Mouse (Mus musculus): ENCODE results near the gene Ccdc92b. TPM values are rescaled to one million over a fixed set of nuclear protein-coding genes. Genes with fewer than 3 reads are reported as not detected.

Ccdc92b gene
- polyA plus RNA-seq, 1 experiment from 2014 or later = 4.2 TPM

DNA sequence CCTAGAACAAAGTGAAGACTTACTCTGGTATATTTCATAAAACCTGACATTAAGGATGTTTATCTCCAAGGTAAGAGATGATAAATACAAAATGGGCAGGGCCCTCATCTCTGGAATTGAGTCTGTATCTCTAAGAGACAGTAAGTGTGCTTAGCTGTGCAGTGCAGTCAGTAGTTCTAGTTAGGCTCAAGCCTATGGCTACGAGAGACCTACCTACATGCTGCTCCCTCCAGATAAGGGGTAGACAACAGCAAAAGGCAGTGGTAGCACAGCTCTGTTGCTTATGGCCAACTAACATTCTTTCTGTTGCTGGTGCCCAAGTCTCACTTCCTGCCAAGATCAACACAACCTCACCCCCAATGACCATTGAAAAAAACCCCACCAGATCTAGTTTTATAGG, 54.2 kb downstream of the Ccdc92b start:
- no peak overlapping the region for H3K9ac ChIP-seq (replicated peaks; ENCODE audit: low read length)
- H3K4me3 ChIP-seq (replicated peaks; ENCODE audit: low read depth, low read length) = no peak overlapping the region
- DNase-seq (no peak), ATAC-seq (ENCODE audit: low FRiP score, low TSS enrichment) (no peak)
- no peak overlapping the region for H3K27ac ChIP-seq (replicated peaks; ENCODE audit: low read depth, low read length)
- H3K9me3 ChIP-seq (ENCODE audit: control insufficient read depth, low read length) = no peaks in the 10 kb centered on the region
- H3K4me2 ChIP-seq (ENCODE audit: low read length) = no peak overlapping the region
- WGBS = 100% methylated on average over 1 of the region's 1 CpGs
- H3K4me1 ChIP-seq (ENCODE audit: control insufficient read depth, insufficient read depth, low read length) = no peaks in the 10 kb centered on the region
- H3K36me3 ChIP-seq (ENCODE audit: control insufficient read depth, insufficient read depth, low read length) = peaks cover 58% of the 10 kb centered on the region
- no peaks in the 10 kb centered on the region for H3K27me3 ChIP-seq (ENCODE audit: control insufficient read depth, insufficient read depth, low read length)

DNA sequence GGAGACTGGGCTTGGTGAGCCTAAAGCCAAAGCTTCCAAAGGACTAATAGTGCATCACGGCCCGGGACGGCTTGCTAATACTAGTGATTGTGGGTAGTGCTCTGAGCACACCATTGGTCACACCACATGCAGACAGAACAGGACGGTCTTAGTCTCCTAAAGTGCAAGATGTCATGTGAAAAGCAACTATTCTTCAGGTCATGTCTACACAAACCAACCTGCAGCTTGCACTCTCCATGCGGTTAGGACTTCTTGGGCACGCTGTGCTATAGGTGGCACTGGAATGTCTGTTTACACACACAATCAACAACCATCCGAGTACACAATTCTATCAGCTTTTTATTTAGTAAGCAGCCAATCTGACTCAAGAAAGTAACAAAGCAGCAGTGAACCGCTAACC, 55.3 kb downstream of the Ccdc92b start:
- H3K9me3 ChIP-seq (ENCODE audit: control insufficient read depth, low read length) = no peaks in the 10 kb centered on the region
- H3K4me3 ChIP-seq (replicated peaks; ENCODE audit: low read depth, low read length) = no peak overlapping the region
- H3K27me3 ChIP-seq (ENCODE audit: control insufficient read depth, insufficient read depth, low read length) = no peaks in the 10 kb centered on the region
- H3K4me2 ChIP-seq (ENCODE audit: low read length) = no peak overlapping the region
- 96% methylated on average over 8 of the region's 8 CpGs for WGBS
- DNase-seq (no peak), ATAC-seq (ENCODE audit: low FRiP score, low TSS enrichment) (no peak)
- H3K36me3 ChIP-seq (ENCODE audit: control insufficient read depth, insufficient read depth, low read length) = peaks cover 58% of the 10 kb centered on the region
- no peak overlapping the region for H3K27ac ChIP-seq (replicated peaks; ENCODE audit: low read depth, low read length)
- no peak overlapping the region for H3K9ac ChIP-seq (replicated peaks; ENCODE audit: low read length)
- H3K4me1 ChIP-seq (ENCODE audit: control insufficient read depth, insufficient read depth, low read length) = no peaks in the 10 kb centered on the region

DNA sequence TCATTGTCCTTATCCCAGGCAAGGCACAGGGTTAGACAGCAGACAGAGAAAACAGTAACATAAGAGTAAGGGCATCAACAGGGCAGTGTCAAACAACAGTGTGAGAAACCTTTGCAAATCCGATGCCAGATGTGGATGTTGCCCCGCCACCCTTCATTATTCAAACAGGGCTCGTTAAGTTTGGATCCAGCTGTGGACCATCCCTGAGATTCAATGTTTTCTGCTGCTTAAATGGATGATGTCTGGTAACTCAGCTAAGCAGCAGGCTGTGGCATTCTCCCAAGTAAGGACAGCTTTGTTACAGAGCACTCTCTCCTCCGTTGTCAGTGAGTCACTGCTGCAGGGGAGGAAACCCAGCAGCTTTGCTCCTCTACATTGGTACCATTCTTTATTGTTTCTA, 55.8 kb downstream of the Ccdc92b start:
- Histone ChIP-seq H3K4me2 (ENCODE audit: low read length) (no peak overlapping the region), H3K27me3 (ENCODE audit: control insufficient read depth, insufficient read depth, low read length) (no peaks in the 10 kb centered on the region), H3K27ac (replicated peaks; ENCODE audit: low read depth, low read length) (no peak overlapping the region), H3K4me3 (replicated peaks; ENCODE audit: low read depth, low read length) (no peak overlapping the region), H3K9me3 (ENCODE audit: control insufficient read depth, low read length) (no peaks in the 10 kb centered on the region), H3K9ac (replicated peaks; ENCODE audit: low read length) (no peak overlapping the region), H3K4me1 (ENCODE audit: control insufficient read depth, insufficient read depth, low read length) (no peaks in the 10 kb centered on the region), H3K36me3 (ENCODE audit: control insufficient read depth, insufficient read depth, low read length) (peaks cover 61% of the 10 kb centered on the region)
- DNase-seq = no peak
- WGBS = 82% methylated on average over 4 of the region's 4 CpGs
- no peak for ATAC-seq (ENCODE audit: low FRiP score, low TSS enrichment)

Other genes with a start within 250 kb of the Ccdc92b start
- gene Rap1gap2, start 8.7 kb upstream of the Ccdc92b start, polyA plus RNA-seq (2014; fragmentation: Nextera tagmentation; extraction: Ambion mirVana) = 9.2 and 10.6 TPM in 2 replicates
- 13.7 and 14.4 TPM in 2 replicates for gene Cluh, start 29.9 kb downstream of the Ccdc92b start, polyA plus RNA-seq (2014; fragmentation: Nextera tagmentation; extraction: Ambion mirVana)
- gene Pafah1b1, start 105.1 kb downstream of the Ccdc92b start, polyA plus RNA-seq (2014; fragmentation: Nextera tagmentation; extraction: Ambion mirVana) = 105 and 120 TPM in 2 replicates
- 34.4 and 41.1 TPM in 2 replicates for gene Mettl16, start 151.2 kb downstream of the Ccdc92b start, polyA plus RNA-seq (2014; fragmentation: Nextera tagmentation; extraction: Ambion mirVana)
- gene Mnt, start 211.3 kb downstream of the Ccdc92b start, polyA plus RNA-seq (2014; fragmentation: Nextera tagmentation; extraction: Ambion mirVana) = 9.8 and 10.3 TPM in 2 replicates